Comparison of ENCODE assay signal across 18 mouse cellular contexts in genomic region chr10:75345265-75345664, GRCm38 (mm10). TPM values are rescaled to one million over a fixed set of nuclear protein-coding genes. Genes with fewer than 3 reads are reported as not detected.
DNase-seq lines count a peak whose midpoint lies in the region; ATAC-seq and TF ChIP-seq lines count a peak whose summit lies in the region.
"Had no signal": no experiment of that assay in that cellular context is flagged by ENCODE, and none has a peak within 500 bp of the region (broad histone marks: within the 10 kb centered on the region; RNA-seq: fewer than 3 reads in every experiment).

No protein-coding gene starts in this region.

- no peak overlapping the region for H3K4me2 ChIP-seq in embryonic facial prominence, embryonic 14.5 days (ENCODE audit: low read depth, low read length)
- no peak overlapping the region for H3K4me2 ChIP-seq in kidney, embryonic 15.5 days
- no peak overlapping the region for H3K4me2 ChIP-seq in heart, postnatal 0 days (ENCODE audit: low read depth, low read length)
- H3K4me2 ChIP-seq in neural tube, embryonic 15.5 days, result no peak overlapping the region
- H3K4me2 ChIP-seq in hindbrain, embryonic 13.5 days, result no peak overlapping the region
- H3K4me2 ChIP-seq: hindbrain, embryonic 15.5 days; limb, embryonic 12.5 days; liver, embryonic 12.5 days had no signal

- H3K9me3 ChIP-seq in embryonic facial prominence, embryonic 14.5 days (ENCODE audit: control insufficient read depth, low read length), result no peaks in the 10 kb centered on the region
- 0 out of 2 replicates have a peak, but pooled peaks cover 7% of the 10 kb centered on the region for H3K9me3 ChIP-seq in embryonic facial prominence, embryonic 10.5 days
- no peaks in the 10 kb centered on the region for H3K9me3 ChIP-seq in kidney, embryonic 15.5 days (replicated peaks)
- H3K9me3 ChIP-seq in heart, postnatal 0 days (replicated peaks; ENCODE audit: control insufficient read depth, low read length), result 0 out of 2 replicates have a peak, but pooled peaks cover 4% of the 10 kb centered on the region
- H3K9me3 ChIP-seq in neural tube, embryonic 15.5 days (replicated peaks), result no peaks in the 10 kb centered on the region
- H3K9me3 ChIP-seq in hindbrain, embryonic 13.5 days, result no peaks in the 10 kb centered on the region
- H3K9me3 ChIP-seq: hindbrain, embryonic 15.5 days; liver, embryonic 12.5 days had no signal

- no peaks in the 10 kb centered on the region for H3K27me3 ChIP-seq in embryonic facial prominence, embryonic 14.5 days (replicated peaks; ENCODE audit: control insufficient read depth, insufficient read depth, low read length)
- H3K27me3 ChIP-seq in embryonic facial prominence, embryonic 10.5 days (replicated peaks; ENCODE audit: low read depth, poor library complexity, severe bottlenecking), result no peaks in the 10 kb centered on the region; the same call in 1 of the 2 replicates
- peaks cover 3% of the 10 kb centered on the region; the same call in 1 of the 2 replicates for H3K27me3 ChIP-seq in kidney, embryonic 15.5 days
- no peaks in the 10 kb centered on the region for H3K27me3 ChIP-seq in heart, postnatal 0 days (ENCODE audit: control insufficient read depth, insufficient read depth, low read length)
- H3K27me3 ChIP-seq in neural tube, embryonic 15.5 days (replicated peaks), result no peaks in the 10 kb centered on the region
- H3K27me3 ChIP-seq in hindbrain, embryonic 13.5 days, result 0 out of 2 replicates have a peak, but pooled peaks cover 2% of the 10 kb centered on the region
- H3K27me3 ChIP-seq: hindbrain, embryonic 15.5 days; limb, embryonic 12.5 days; liver, embryonic 12.5 days had no signal

- H3K4me1 ChIP-seq in embryonic facial prominence, embryonic 14.5 days (ENCODE audit: control insufficient read depth, insufficient read depth, low read length), result no peaks in the 10 kb centered on the region
- peaks cover 9% of the 10 kb centered on the region for H3K4me1 ChIP-seq in embryonic facial prominence, embryonic 10.5 days
- no peaks in the 10 kb centered on the region for H3K4me1 ChIP-seq in kidney, embryonic 15.5 days
- peaks cover 14% of the 10 kb centered on the region for H3K4me1 ChIP-seq in heart, postnatal 0 days (ENCODE audit: control insufficient read depth, insufficient read depth)
- no peaks in the 10 kb centered on the region for H3K4me1 ChIP-seq in neural tube, embryonic 15.5 days
- no peaks in the 10 kb centered on the region for H3K4me1 ChIP-seq in hindbrain, embryonic 13.5 days (replicated peaks)
- H3K4me1 ChIP-seq: hindbrain, embryonic 15.5 days; limb, embryonic 12.5 days; liver, embryonic 12.5 days had no signal

- 67% methylated on average over 2 of the region's 2 CpGs for WGBS in embryonic facial prominence, embryonic 14.5 days
- 87% methylated on average over 2 of the region's 2 CpGs for WGBS in embryonic facial prominence, embryonic 10.5 days
- WGBS in kidney, embryonic 15.5 days, result 64% methylated on average over 2 of the region's 2 CpGs
- WGBS in heart, postnatal 0 days, result 12% methylated on average over 2 of the region's 2 CpGs
- 56% methylated on average over 2 of the region's 2 CpGs for WGBS in neural tube, embryonic 15.5 days
- 58% methylated on average over 2 of the region's 2 CpGs for WGBS in hindbrain, embryonic 13.5 days

- H3K4me3 ChIP-seq in embryonic facial prominence, embryonic 14.5 days (ENCODE audit: low read depth, low read length), result no peak overlapping the region
- no peak overlapping the region for H3K4me3 ChIP-seq in embryonic facial prominence, embryonic 10.5 days
- H3K4me3 ChIP-seq in kidney, embryonic 15.5 days (replicated peaks), result no peak overlapping the region
- H3K4me3 ChIP-seq in heart, postnatal 0 days (ENCODE audit: low read depth, low read length), result no peak overlapping the region
- H3K4me3 ChIP-seq in neural tube, embryonic 15.5 days (replicated peaks), result no peak overlapping the region
- no peak overlapping the region for H3K4me3 ChIP-seq in hindbrain, embryonic 13.5 days
- H3K4me3 ChIP-seq: hindbrain, embryonic 15.5 days; limb, embryonic 12.5 days; liver, embryonic 12.5 days had no signal

- DNase-seq in embryonic facial prominence, embryonic 14.5 days (ENCODE audit: low spot score), result peak; percentile 15
- DNase-seq in embryonic facial prominence, embryonic 10.5 days (ENCODE audit: low spot score), result no peak
- DNase-seq in kidney, postnatal 10 days, result peak; percentile 53
- DNase-seq in MN1 (ENCODE audit: low spot score), result peak; percentile 37
- DNase-seq in heart, postnatal 0 days (ENCODE audit: low spot score), result peak; percentile 67
- DNase-seq: adrenal gland, postnatal 14 days; cerebellum, adult 18-20 months; gastrocnemius, postnatal 10 days had no signal

- no peak for TF ChIP-seq CTCF in heart, postnatal 0 days (IDR thresholded peaks at IDR 0.05; ENCODE audit: low read depth)

- TF ChIP-seq EP300 in heart, postnatal 0 days (IDR thresholded peaks at IDR 0.05; ENCODE audit: low read depth), result no peak

- H3K27ac ChIP-seq in embryonic facial prominence, embryonic 14.5 days (replicated peaks; ENCODE audit: low read depth, low read length), result no peak overlapping the region
- no peak overlapping the region for H3K27ac ChIP-seq in embryonic facial prominence, embryonic 10.5 days (replicated peaks)
- no peak overlapping the region for H3K27ac ChIP-seq in kidney, embryonic 15.5 days
- H3K27ac ChIP-seq in heart, postnatal 0 days (ENCODE audit: low read depth), result peak overlapping the region; percentile 62
- H3K27ac ChIP-seq in neural tube, embryonic 15.5 days (replicated peaks), result no peak overlapping the region
- H3K27ac ChIP-seq in hindbrain, embryonic 13.5 days, result no peak overlapping the region
- H3K27ac ChIP-seq: hindbrain, embryonic 15.5 days; limb, embryonic 12.5 days; liver, embryonic 12.5 days had no signal

- no peaks in the 10 kb centered on the region for H3K36me3 ChIP-seq in embryonic facial prominence, embryonic 14.5 days (ENCODE audit: control insufficient read depth, insufficient read depth, low read length)
- no peaks in the 10 kb centered on the region for H3K36me3 ChIP-seq in embryonic facial prominence, embryonic 10.5 days (replicated peaks)
- no peaks in the 10 kb centered on the region for H3K36me3 ChIP-seq in kidney, embryonic 15.5 days
- no peaks in the 10 kb centered on the region for H3K36me3 ChIP-seq in heart, postnatal 0 days (replicated peaks; ENCODE audit: control insufficient read depth, insufficient read depth, low read length)
- H3K36me3 ChIP-seq in neural tube, embryonic 15.5 days, result no peaks in the 10 kb centered on the region
- H3K36me3 ChIP-seq in hindbrain, embryonic 13.5 days, result no peaks in the 10 kb centered on the region
- H3K36me3 ChIP-seq: hindbrain, embryonic 15.5 days; limb, embryonic 12.5 days; liver, embryonic 12.5 days had no signal

- H3K9ac ChIP-seq in embryonic facial prominence, embryonic 14.5 days (ENCODE audit: low read depth, low read length), result no peak overlapping the region
- no peak overlapping the region for H3K9ac ChIP-seq in kidney, embryonic 15.5 days
- H3K9ac ChIP-seq in heart, postnatal 0 days (replicated peaks; ENCODE audit: low read depth, low read length), result no peak overlapping the region
- no peak overlapping the region for H3K9ac ChIP-seq in neural tube, embryonic 15.5 days (replicated peaks)
- H3K9ac ChIP-seq in hindbrain, embryonic 13.5 days, result no peak overlapping the region
- H3K9ac ChIP-seq: hindbrain, embryonic 15.5 days; limb, embryonic 12.5 days; liver, embryonic 12.5 days had no signal

- no peak for ATAC-seq in embryonic facial prominence, embryonic 14.5 days (ENCODE audit: low read depth)
- ATAC-seq in kidney, embryonic 15.5 days (replicated peaks; ENCODE audit: low FRiP score), result no peak
- ATAC-seq in heart, postnatal 0 days (ENCODE audit: insufficient read depth, low read depth), result 0 out of 2 replicates have a peak, but pooled peaks have one; percentile 60
- no peak for ATAC-seq in neural tube, embryonic 15.5 days (ENCODE audit: low FRiP score)
- no peak for ATAC-seq in hindbrain, embryonic 13.5 days (ENCODE audit: low FRiP score)
- ATAC-seq: activated CD4-positive, CD25-positive, alpha-beta regulatory T cell, adult 4 months; intestine, postnatal 0 days had no signal

RNA-seq across cellular contexts. Expression of gene Adora2a, which starts 28.6 kb away (rescaled TPM):
- polyA plus RNA-seq in embryonic facial prominence, embryonic 14.5 days (2014; fragmentation: Nextera tagmentation; extraction: Ambion mirVana), result 4.1 and 5.4 TPM in 2 replicates
- 1.5 and 2.3 TPM in 2 replicates for polyA plus RNA-seq in embryonic facial prominence, embryonic 10.5 days (2016; fragmentation: Nextera tagmentation; extraction: Ambion mirVana)
- polyA plus RNA-seq in kidney, embryonic 15.5 days (2015; fragmentation: Nextera tagmentation; extraction: Ambion mirVana), result 4.6 and 6.5 TPM in 2 replicates
- 15.8 and 51.3 TPM in 2 replicates for total RNA-seq in heart, postnatal 0 days (2014; rRNA removed; ENCODE audit: low replicate concordance)
- polyA plus RNA-seq in heart, postnatal 0 days (2015; fragmentation: Nextera tagmentation; extraction: Ambion mirVana), result 3.6 and 4.4 TPM in 2 replicates
- polyA plus RNA-seq in neural tube, embryonic 15.5 days (2015; fragmentation: Nextera tagmentation; extraction: Ambion mirVana), result 3.3 and 4.6 TPM in 2 replicates
- 3.1 and 3.9 TPM in 2 replicates for polyA plus RNA-seq in hindbrain, embryonic 13.5 days (2015; fragmentation: Nextera tagmentation; extraction: Ambion mirVana)

RNA-seq across cellular contexts. Expression of gene Upb1, which starts 55.6 kb away (rescaled TPM):
- 0.99 and 2.2 TPM in 2 replicates for polyA plus RNA-seq in embryonic facial prominence, embryonic 14.5 days (2014; fragmentation: Nextera tagmentation; extraction: Ambion mirVana)
- 0.14 TPM in 1 of 2 replicates, not detected in the other for polyA plus RNA-seq in embryonic facial prominence, embryonic 10.5 days (2016; fragmentation: Nextera tagmentation; extraction: Ambion mirVana)
- 1.6 and 1.8 TPM in 2 replicates for polyA plus RNA-seq in kidney, embryonic 15.5 days (2015; fragmentation: Nextera tagmentation; extraction: Ambion mirVana)
- 0.66 TPM in 1 of 2 replicates, not detected in the other for total RNA-seq in heart, postnatal 0 days (2014; rRNA removed; ENCODE audit: low replicate concordance)
- 0.86 and 1.1 TPM in 2 replicates for polyA plus RNA-seq in heart, postnatal 0 days (2015; fragmentation: Nextera tagmentation; extraction: Ambion mirVana)
- 0.23 and 0.51 TPM in 2 replicates for polyA plus RNA-seq in neural tube, embryonic 15.5 days (2015; fragmentation: Nextera tagmentation; extraction: Ambion mirVana)
- polyA plus RNA-seq in hindbrain, embryonic 13.5 days (2015; fragmentation: Nextera tagmentation; extraction: Ambion mirVana), result 0.09 and 0.10 TPM in 2 replicates
- polyA plus RNA-seq: forebrain, embryonic 11.5 days; neural tube, embryonic 11.5 days had no signal
